Mouse (Mus musculus) CH12.LX (cell line): ENCODE measurements around the gene Acaa1b. TPM values are rescaled to one million over a fixed set of nuclear protein-coding genes. Genes with fewer than 3 reads are reported as not detected.

Source experiments
- DNase-seq: peaks from one replicate; pipeline ENCODE4 v3.0.0-alpha.2; 2013; ENCODE audit errors: extremely low read depth
- H3K27ac ChIP-seq: 2 replicates; pipeline ENCODE4 v1.5.1; 2012; ENCODE audit warnings: low read depth, mild to moderate bottlenecking, control low read depth, moderate library complexity; ENCODE audit not compliant: insufficient read depth
- H3K27me3 ChIP-seq: replicated peaks from 2 replicates; pipeline ENCODE3; 2012; ENCODE audit warnings: inconsistent platforms
- H3K36me3 ChIP-seq, 2 experiments: replicated peaks in 1 of 2; 2 replicates each; pipeline versions ENCODE3 to v1.6.1; 2012; ENCODE audit warnings: inconsistent platforms in 1 of 2, low read length in 1 of 2, mild to moderate bottlenecking in 1 of 2, mixed read lengths in 1 of 2, moderate library complexity in 1 of 2; ENCODE audit not compliant: control insufficient read depth in 1 of 2, insufficient read depth in 1 of 2
- H3K4me1 ChIP-seq, 2 experiments: 2 replicates each; pipeline ENCODE4 v1.6.1; 2012; ENCODE audit warnings: inconsistent platforms in 1 of 2, moderate library complexity in 1 of 2; ENCODE audit not compliant: insufficient read depth in 2 of 2, control insufficient read depth in 1 of 2
- H3K4me2 ChIP-seq: 2 replicates; pipeline ENCODE4 v1.6.1; 2012; ENCODE audit warnings: low read depth, mild to moderate bottlenecking, control low read depth; ENCODE audit not compliant: poor library complexity, insufficient read depth, severe bottlenecking
- H3K4me3 ChIP-seq, 3 experiments: fragments of 150-350 bp in 1 of 3; sonication (generic) in 1 of 3; replicated peaks in 1 of 3; 2 replicates each; pipeline versions ENCODE3 to v1.5.1; 2011 to 2012; ENCODE audit warnings: low read depth in 2 of 3, low read length in 2 of 3, mild to moderate bottlenecking in 2 of 3, moderate library complexity in 2 of 3, control low read depth in 1 of 3, improper control_type of control experiment in 1 of 3, inconsistent platforms in 1 of 3, mixed read lengths in 1 of 3; ENCODE audit not compliant: poor library complexity in 1 of 3
- H3K79me2 ChIP-seq: replicated peaks from 2 replicates; pipeline ENCODE4 v1.6.1; 2012; ENCODE audit warnings: mild to moderate bottlenecking, moderate library complexity; ENCODE audit not compliant: control insufficient read depth, poor library complexity, insufficient read depth, severe bottlenecking; ENCODE audit errors: extremely low read depth
- H3K9ac ChIP-seq: 2 replicates; pipeline ENCODE4 v1.6.1; 2012; ENCODE audit warnings: low read depth, mild to moderate bottlenecking, control low read depth, moderate library complexity; ENCODE audit not compliant: insufficient read depth
- H3K9me3 ChIP-seq: replicated peaks from 2 replicates; pipeline ENCODE3; 2012; ENCODE audit warnings: low read length, inconsistent platforms, mixed read lengths
- ELF1 ChIP-seq: IDR thresholded peaks from 2 replicates; pipeline ENCODE4 v1.6.1; 2014; ENCODE audit warnings: low read depth, mild to moderate bottlenecking, inconsistent platforms, low read length, improper control_type of control experiment
- HCFC1 ChIP-seq: IDR thresholded peaks from 2 replicates; pipeline ENCODE4 v1.6.1; 2012; ENCODE audit warnings: low read depth, mild to moderate bottlenecking, inconsistent platforms, low read length, improper control_type of control experiment
- JUN ChIP-seq: IDR thresholded peaks from 2 replicates; pipeline ENCODE4 v1.6.1; 2011; ENCODE audit warnings: low read depth, mild to moderate bottlenecking, low read length, improper control_type of control experiment, moderate library complexity; ENCODE audit not compliant: insufficient read depth
- MAX ChIP-seq: IDR thresholded peaks from 2 replicates; pipeline ENCODE4 v1.6.1; 2011; ENCODE audit warnings: low read length, improper control_type of control experiment
- MAZ ChIP-seq: IDR thresholded peaks from 2 replicates; pipeline ENCODE4 v1.6.1; 2012; ENCODE audit warnings: low read depth, mild to moderate bottlenecking, inconsistent platforms, low read length, improper control_type of control experiment, moderate library complexity
- SMC3 ChIP-seq: IDR thresholded peaks from 2 replicates; pipeline ENCODE4 v1.6.1; 2011; ENCODE audit warnings: low read depth, low read length, improper control_type of control experiment
- USF2 ChIP-seq: conservative IDR thresholded peaks from 2 replicates; pipeline ENCODE4 v1.6.1; 2011; ENCODE audit warnings: low read depth, low read length, improper control_type of control experiment
- ZMIZ1 ChIP-seq: IDR thresholded peaks from 2 replicates; pipeline ENCODE4 v1.6.1; 2012; ENCODE audit warnings: low read depth, mild to moderate bottlenecking, inconsistent platforms, low read length, improper control_type of control experiment
- dilution Hi-C: fragments of 300-500 bp; cut with MboI; formaldehyde crosslinking; loops from 2 replicates; pipeline ENCODE4 v1.14.3; 2020; ENCODE audit warnings: low sequenced_read_pairs; ENCODE audit not compliant: extremely low pct_unique_long_range_greater_than_20kb, extremely low pct_ligation_motif_present
- in situ Hi-C: fragments of 300-500 bp; cut with MboI; formaldehyde crosslinking; loops from 3 replicates; pipeline ENCODE4 v1.14.3; 2019; ENCODE audit warnings: low sequenced_read_pairs, low pct_ligation_motif_present, low pct_unique_long_range_greater_than_20kb, mixed read lengths
- polyA plus RNA-seq: library from polyadenylated mRNA; unstranded; fragments of >175 nt; gene quantifications from 2 replicates; pipeline ENCODE4 v1.2.1, GENCODE M21; 2012; ENCODE audit warnings: low read depth; ENCODE audit not compliant: insufficient read length
- total RNA-seq, 2 experiments: library from RNA; depleted of rRNA; stranded (reverse); fragments of 300-350 nt in 1 of 2; fragments of >200 nt in 1 of 2; gene quantifications; 2 replicates each; pipeline ENCODE4 v1.2.3; 2012 to 2014

Gene Acaa1b
- total and polyA plus RNA-seq, 3 experiments, result 0.17 TPM; not detected in 2

GRCm38 (mm10) chr9:119155826-119156225 lies 1.1 kb downstream of the Acaa1b start:
- Histone ChIP-seq H3K9ac (no peak overlapping the region), H3K27me3 (peaks cover 78% of the 10 kb centered on the region), H3K4me3 (no peak overlapping the region), H3K9me3 (no peaks in the 10 kb centered on the region), H3K4me2 (no peak overlapping the region), H3K27ac (no peak overlapping the region), H3K79me2 (no peaks in the 10 kb centered on the region), H3K36me3 (no peaks in the 10 kb centered on the region), H3K4me1 (peaks cover 0 to 2% of the 10 kb centered on the region in 2 experiments; a peak in 2 of 4 replicates)
- no peak for DNase-seq
- in situ Hi-C loops, result loop anchor here (10.0 kb wide), 1 partner anchor 199 kb away; the partner anchor contains the start of gene Xylb
- dilution Hi-C loops, result no loop called here
- no peak for TF ChIP-seq ZMIZ1
- TF ChIP-seq SMC3, result no peak

GRCm38 (mm10) chr9:119155416-119155815 lies 1.5 kb downstream of the Acaa1b start:
- H3K79me2 ChIP-seq, result no peaks in the 10 kb centered on the region
- H3K9ac ChIP-seq, result no peak overlapping the region
- no peak for TF ChIP-seq JUN
- H3K4me1 ChIP-seq, result peaks cover 0 to 2% of the 10 kb centered on the region in 2 experiments; a peak in 2 of 4 replicates
- H3K4me3 ChIP-seq, result no peak overlapping the region
- H3K27ac ChIP-seq, result no peak overlapping the region
- H3K9me3 ChIP-seq, result no peaks in the 10 kb centered on the region
- H3K36me3 ChIP-seq, result no peaks in the 10 kb centered on the region
- in situ Hi-C loops, result loop anchor here (10.0 kb wide), 1 partner anchor 199 kb away; the partner anchor contains the start of gene Xylb
- dilution Hi-C loops, result no loop called here
- H3K4me2 ChIP-seq, result no peak overlapping the region
- H3K27me3 ChIP-seq, result peaks cover 79% of the 10 kb centered on the region
- no peak for DNase-seq

- Histone ChIP-seq H3K9me3 (no peaks in the 10 kb centered on the region), H3K9ac (no peak overlapping the region), H3K27ac (no peak overlapping the region), H3K27me3 (peaks cover 57% of the 10 kb centered on the region), H3K4me2 (no peak overlapping the region), H3K36me3 (no peaks in the 10 kb centered on the region), H3K79me2 (no peaks in the 10 kb centered on the region), H3K4me3 (no peak overlapping the region), H3K4me1 (peaks cover 6 to 7% of the 10 kb centered on the region in 2 experiments)
- no peak for TF ChIP-seq HCFC1
- TF ChIP-seq USF2, result no peak
- no peak for TF ChIP-seq ELF1
- DNase-seq, result no peak
- in situ Hi-C loops (loop anchor here (10.0 kb wide), 1 partner anchor 203 kb away; the partner anchor contains the start of gene Xylb), dilution Hi-C loops (no loop called here)
These were observed 5.1 kb downstream of the Acaa1b start for GRCm38 (mm10) chr9:119151751-119152150.

- Histone ChIP-seq H3K4me3 (no peak overlapping the region), H3K9me3 (no peaks in the 10 kb centered on the region), H3K4me1 (peaks cover 14 to 22% of the 10 kb centered on the region in 2 experiments), H3K9ac (no peak overlapping the region), H3K79me2 (no peaks in the 10 kb centered on the region), H3K4me2 (no peak overlapping the region), H3K36me3 (peaks cover 0 to under 1% of the 10 kb centered on the region in 2 experiments), H3K27me3 (peaks cover 39% of the 10 kb centered on the region), H3K27ac (no peak overlapping the region)
- dilution Hi-C loops (no loop called here), in situ Hi-C loops (no loop called here)
- TF ChIP-seq MAZ, result no peak
- TF ChIP-seq MAX, result no peak
- DNase-seq, result peak; percentile 28
These were observed 7.3 kb downstream of the Acaa1b start for GRCm38 (mm10) chr9:119149601-119150000.
